Mouse (Mus musculus) olfactory bulb, adult 2 months (tissue): ENCODE data around the gene Sorcs3.

Source experiments
- CTCF ChIP-seq: fragments of 200-500 bp; IDR thresholded peaks from 2 replicates; pipeline ENCODE4 v1.5.1; 2012; ENCODE audit warnings: low read depth, mild to moderate bottlenecking, low read length, moderate library complexity; ENCODE audit not compliant: insufficient read depth
- POLR2A ChIP-seq: fragments of 200-500 bp; IDR thresholded peaks from 2 replicates; pipeline ENCODE4 v1.6.1; 2012; ENCODE audit warnings: mild to moderate bottlenecking, low read depth, low read length, moderate library complexity; ENCODE audit not compliant: insufficient read depth

DNA sequence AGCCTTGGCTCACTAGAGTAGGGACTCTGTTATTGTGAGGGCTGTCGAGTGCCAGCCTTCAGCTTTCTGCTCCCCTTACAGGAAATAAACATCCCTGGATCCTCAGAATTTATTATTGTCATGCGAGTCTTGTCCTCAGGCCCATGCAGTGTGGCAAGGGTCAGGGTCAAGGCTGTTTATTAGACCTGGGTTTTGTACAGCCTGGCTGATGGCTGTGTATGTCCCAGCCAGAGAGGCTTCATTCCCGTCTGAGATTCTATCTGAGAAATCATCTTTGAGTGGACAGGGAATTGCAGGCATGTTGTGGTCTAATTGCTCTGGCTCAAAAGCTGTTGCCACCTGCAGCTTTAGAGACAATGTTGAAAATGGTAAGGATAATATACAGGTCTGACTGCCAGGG is 285.3 kb downstream of the Sorcs3 start:
- TF ChIP-seq POLR2A (no peak), CTCF (no peak)
